Mouse (Mus musculus) CD4-positive helper T cell, adult 2 months (primary cell): ENCODE results near the gene Soat1.
A peak's percentile ranks its signal among the peaks of the same experiment; 100 is the strongest.
"Not testable (repeated sequence)": the region's sequence is repeated elsewhere in the genome, so short reads cannot be mapped to it uniquely, and the experiment has no call there.

Source experiments
- DNase-seq: peaks from one replicate; pipeline ENCODE4 v3.0.0-alpha.2; 2012; ENCODE audit warnings: low read depth, missing footprints, low spot score

Soat1 gene

GRCm38 (mm10) chr1:156425746-156426145 lies 48.4 kb downstream of the Soat1 start:
- DNase-seq = no peak

DNA sequence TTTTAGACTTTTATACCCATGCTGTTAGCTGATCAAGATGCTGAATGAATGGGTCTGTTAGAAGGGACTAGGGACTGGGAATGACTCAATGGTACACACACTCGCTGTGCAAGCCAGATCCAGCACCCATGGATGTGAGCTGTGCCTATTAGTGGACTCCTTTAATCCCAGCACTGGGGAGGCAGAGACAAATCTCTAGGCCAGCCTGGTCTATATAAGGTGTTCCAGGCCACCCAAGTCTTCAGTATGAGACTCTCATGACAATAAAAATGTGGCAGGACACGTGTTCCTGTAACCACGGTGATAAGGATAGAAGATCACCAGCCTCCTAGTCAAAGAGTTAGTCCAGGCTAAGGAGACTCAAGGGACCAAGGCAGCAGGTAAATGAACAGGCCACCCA lies 50.1 kb downstream of the Soat1 start:
- no peak for DNase-seq

GRCm38 (mm10) chr1:156423493-156423892 lies 50.6 kb downstream of the Soat1 start:
- no peak for DNase-seq

DNA sequence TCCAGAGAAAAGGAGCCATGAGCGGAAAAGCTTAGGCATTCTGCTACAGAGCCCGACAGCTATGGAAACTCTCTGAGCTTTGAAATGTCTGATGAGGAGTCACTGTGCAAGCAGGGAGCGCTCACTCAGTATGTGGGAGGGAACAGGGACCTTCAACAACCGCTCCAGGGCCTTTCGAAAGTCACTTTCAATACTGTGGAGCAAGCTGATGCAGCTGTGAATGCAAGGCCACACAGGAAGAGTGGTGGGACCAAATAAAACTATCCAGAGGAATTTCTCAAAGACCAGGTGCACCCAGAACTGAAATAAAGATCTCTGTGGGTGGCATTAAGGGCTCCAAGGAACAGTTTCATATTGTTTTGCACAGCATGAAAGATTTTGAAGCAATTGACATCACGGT lies 51.3 kb downstream of the Soat1 start:
- no peak for DNase-seq

GRCm38 (mm10) chr1:156420671-156421297 lies 53.3 kb downstream of the Soat1 start, which contains the start of gene Axdnd1:
TSS of gene Axdnd1 (minus strand) at chr1:156421159.
- DNase-seq = peak; percentile 95

DNA sequence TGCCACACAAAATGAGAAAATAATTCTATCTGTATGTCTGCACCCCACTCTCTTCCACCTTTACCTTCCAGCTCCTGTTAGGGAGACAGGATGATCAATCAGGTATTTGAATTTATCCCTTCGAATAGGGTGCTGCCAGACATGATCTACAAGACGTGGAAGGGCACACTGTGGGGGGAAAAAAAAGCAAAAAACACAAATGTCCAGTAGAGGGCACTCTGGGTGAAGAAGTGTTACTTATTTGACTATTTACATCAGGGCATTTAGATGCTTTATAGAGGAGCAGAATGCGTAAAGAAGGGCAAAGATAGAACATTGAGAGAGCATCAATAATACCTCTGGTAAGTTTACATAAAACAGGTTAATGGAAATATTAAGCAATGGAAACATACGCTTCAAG lies 56.0 kb downstream of the Soat1 start:
- peak; percentile 69 for DNase-seq

GRCm38 (mm10) chr1:156408521-156408920 lies 65.6 kb downstream of the Soat1 start:
- DNase-seq = no peak

- DNase-seq = peak; percentile 54
These were observed 66.1 kb downstream of the Soat1 start for GRCm38 (mm10) chr1:156408004-156408403.

GRCm38 (mm10) chr1:156403251-156403650 lies 70.9 kb downstream of the Soat1 start:
- no peak for DNase-seq

- no peak for DNase-seq
These were observed 71.6 kb downstream of the Soat1 start for GRCm38 (mm10) chr1:156402491-156402890.

DNA sequence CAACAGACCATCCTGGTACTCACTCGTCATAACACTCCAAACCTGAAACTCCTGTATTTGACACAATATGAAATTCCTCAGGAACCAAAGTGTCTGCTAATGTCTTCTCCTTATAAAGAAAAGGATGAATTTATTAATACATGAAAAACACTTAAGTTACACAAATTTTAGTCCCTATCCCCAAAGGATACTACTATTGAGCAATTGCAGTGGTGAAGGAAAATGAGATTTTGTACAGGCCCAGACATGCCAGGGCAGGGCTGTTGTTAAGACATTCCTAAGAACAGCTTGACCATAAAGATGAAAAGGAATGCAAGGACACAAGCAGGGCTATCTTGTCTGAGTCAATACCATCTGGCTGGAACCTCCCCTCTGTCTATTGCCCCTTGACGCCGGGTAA lies 74.0 kb downstream of the Soat1 start:
- not testable (repeated sequence) for DNase-seq

- no peak for DNase-seq
These were observed 81.0 kb downstream of the Soat1 start for GRCm38 (mm10) chr1:156393148-156393547.

GRCm38 (mm10) chr1:156386880-156387279 lies 87.3 kb downstream of the Soat1 start:
- DNase-seq = no peak

DNA sequence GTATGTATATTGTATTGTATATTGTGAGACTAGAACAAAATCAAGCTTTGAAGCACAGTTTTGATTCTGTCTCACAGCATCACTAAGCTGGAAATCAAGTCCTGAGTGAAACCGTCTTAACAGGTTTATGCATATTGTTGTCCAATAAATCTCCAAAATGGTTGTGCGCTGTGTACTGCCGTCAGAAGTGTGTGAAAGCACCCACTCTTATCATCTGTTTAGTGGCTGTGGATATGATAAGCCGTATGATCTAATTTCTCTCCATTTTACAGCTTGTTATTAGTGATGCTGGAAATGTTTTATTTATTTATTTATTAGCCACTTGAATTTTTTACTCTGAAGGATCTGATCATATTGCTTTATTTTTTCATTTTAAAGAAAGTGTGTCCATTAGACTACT lies 87.9 kb downstream of the Soat1 start:
- no peak for DNase-seq

DNA sequence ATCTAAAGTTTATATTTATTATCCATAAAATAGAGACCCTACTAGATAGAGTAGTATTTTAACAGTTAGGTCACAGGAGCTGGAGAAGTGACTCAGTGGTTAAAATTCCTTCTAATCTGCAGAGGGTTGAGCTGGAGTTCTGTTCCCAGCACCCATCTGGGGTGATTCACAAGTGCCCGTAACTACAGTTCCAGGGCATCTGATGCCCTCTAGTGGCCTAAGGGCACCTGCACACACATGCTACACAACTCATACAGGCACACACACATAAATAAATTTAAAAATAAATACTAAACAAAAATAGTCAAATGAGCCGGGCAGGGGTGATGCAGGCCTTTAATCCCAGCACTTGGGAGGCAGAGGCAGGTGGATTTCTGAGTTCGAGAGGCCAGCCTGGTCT lies 92.9 kb downstream of the Soat1 start:
- no peak for DNase-seq
